Mouse (Mus musculus) myocyte (in vitro differentiated cells): ENCODE results near the gene Pgm5. TPM values are rescaled to one million over a fixed set of nuclear protein-coding genes. Genes with fewer than 3 reads are reported as not detected.

Experiments used
- H3K27me3 ChIP-seq: one replicate; pipeline ENCODE4 v1.6.1; 2011; ENCODE audit not compliant: control insufficient read depth, insufficient read depth, insufficient read length
- H3K36me3 ChIP-seq: one replicate; pipeline ENCODE4 v1.6.1; 2011; ENCODE audit not compliant: control insufficient read depth, insufficient read depth
- H3K4me2 ChIP-seq: one replicate; pipeline ENCODE4 v1.6.1; 2011; ENCODE audit warnings: low read depth, control low read depth
- H3K4me3 ChIP-seq: one replicate; pipeline ENCODE4 v1.5.1; 2011; ENCODE audit warnings: mild to moderate bottlenecking, control low read depth, moderate library complexity
- H3K79me2 ChIP-seq: one replicate; pipeline ENCODE4 v1.6.1; 2011; ENCODE audit not compliant: control insufficient read depth, insufficient read depth
- H3ac ChIP-seq: one replicate; pipeline ENCODE4 v1.6.1; 2011; ENCODE audit not compliant: control insufficient read depth, insufficient read length
- CEBPB ChIP-seq: IDR thresholded peaks from 2 replicates; pipeline ENCODE4 v1.6.1; 2011; ENCODE audit warnings: mild to moderate bottlenecking, moderate library complexity; ENCODE audit not compliant: poor library complexity, insufficient read depth, severe bottlenecking
- E2F4 ChIP-seq: IDR thresholded peaks from one replicate; pipeline ENCODE4 v1.6.1; 2011; ENCODE audit warnings: mild to moderate bottlenecking, control low read depth, moderate library complexity; ENCODE audit not compliant: insufficient read depth
- MAX ChIP-seq: IDR thresholded peaks from one replicate; pipeline ENCODE4 v1.6.1; 2011; ENCODE audit warnings: low read depth, mild to moderate bottlenecking, control low read depth
- MYOD1 ChIP-seq, 3 experiments: IDR thresholded peaks; one replicate each; pipeline ENCODE4 v1.6.1; 2011; ENCODE audit warnings: control low read depth in 2 of 3, low read depth in 2 of 3, mild to moderate bottlenecking in 2 of 3, moderate library complexity in 1 of 3; ENCODE audit not compliant: insufficient read length in 2 of 3, control insufficient read depth in 1 of 3
- MYOG ChIP-seq, 3 experiments: IDR thresholded peaks; one replicate each; pipeline ENCODE4 v1.6.1; 2011; ENCODE audit warnings: control low read depth in 2 of 3, low read depth in 2 of 3, mild to moderate bottlenecking in 2 of 3; ENCODE audit not compliant: insufficient read length in 2 of 3, control insufficient read depth in 1 of 3, insufficient read depth in 1 of 3
- POLR2A ChIP-seq: IDR thresholded peaks from one replicate; pipeline ENCODE4 v1.6.1; 2011; ENCODE audit warnings: low read depth, mild to moderate bottlenecking, control low read depth, moderate library complexity; ENCODE audit not compliant: insufficient read length
- POLR2AphosphoS2 ChIP-seq: IDR thresholded peaks from one replicate; pipeline ENCODE4 v1.6.1; 2011; ENCODE audit warnings: low read depth, control low read depth; ENCODE audit not compliant: insufficient read length
- REST ChIP-seq: IDR thresholded peaks from one replicate; pipeline ENCODE4 v1.6.1; 2011; ENCODE audit warnings: mild to moderate bottlenecking, control low read depth, moderate library complexity; ENCODE audit not compliant: insufficient read depth, insufficient read length
- SRF ChIP-seq: IDR thresholded peaks from one replicate; pipeline ENCODE4 v1.6.1; 2011; ENCODE audit warnings: low read depth; ENCODE audit not compliant: control insufficient read depth, insufficient read length
- TCF12 ChIP-seq: IDR thresholded peaks from one replicate; pipeline ENCODE4 v1.6.1; 2011; ENCODE audit warnings: mild to moderate bottlenecking, control low read depth; ENCODE audit not compliant: poor library complexity, insufficient read depth, severe bottlenecking
- TCF3 ChIP-seq: IDR thresholded peaks from one replicate; pipeline ENCODE4 v1.6.1; 2011; ENCODE audit warnings: low read depth, control low read depth; ENCODE audit not compliant: insufficient read length
- USF1 ChIP-seq: IDR thresholded peaks from one replicate; pipeline ENCODE4 v1.6.1; 2011; ENCODE audit warnings: low read depth, mild to moderate bottlenecking, control low read depth, moderate library complexity
- polyA plus RNA-seq: library from polyadenylated mRNA; unstranded; fragments of >200 nt; fragmentation: generic; extraction: Trizol; gene quantifications from one replicate; pipeline ENCODE4 v1.2.1, GENCODE M21; 2012; ENCODE audit warnings: missing spikeins

Gene Pgm5
- polyA plus RNA-seq, 1 experiment: 68.6 TPM

- Histone ChIP-seq H3K36me3 (no peaks in the 10 kb centered on the region), H3K4me3 (no peak overlapping the region), H3ac (no peak overlapping the region), H3K4me2 (no peak overlapping the region), H3K79me2 (no peaks in the 10 kb centered on the region), H3K27me3 (no peaks in the 10 kb centered on the region)
- TF ChIP-seq E2F4 (no peak), SRF (no peak), CEBPB (no peak), TCF3 (no peak), MYOD1 (IDR thresholded peaks at IDR 0.05; ENCODE audit: control insufficient read depth in 1 of 3, insufficient read length in 2 of 3, low read depth in 2 of 3) (no peak), MYOG (IDR thresholded peaks at IDR 0.05; ENCODE audit: control insufficient read depth in 1 of 3, insufficient read depth in 1 of 3, insufficient read length in 2 of 3, low read depth in 2 of 3) (no peak), MAX (no peak), POLR2A (no peak)
Measured at GRCm38 (mm10) chr19:24842080-24842479, 19.6 kb downstream of the Pgm5 start.

GRCm38 (mm10) chr19:24824517-24824916 lies 37.1 kb downstream of the Pgm5 start:
- TF ChIP-seq POLR2A: no peak
- no peak for TF ChIP-seq MAX
- peak in 2 of 3 experiments; percentile 11 to 20 for TF ChIP-seq MYOD1 (IDR thresholded peaks at IDR 0.05; ENCODE audit: control insufficient read depth in 1 of 3, insufficient read length in 2 of 3, low read depth in 2 of 3)
- TF ChIP-seq E2F4: no peak
- no peak for TF ChIP-seq REST
- TF ChIP-seq TCF12: peak; percentile 37
- no peak for TF ChIP-seq TCF3
- peak in 1 of 3 experiments; percentile 61 for TF ChIP-seq MYOG (IDR thresholded peaks at IDR 0.05; ENCODE audit: control insufficient read depth in 1 of 3, insufficient read depth in 1 of 3, insufficient read length in 2 of 3, low read depth in 2 of 3)
- TF ChIP-seq POLR2AphosphoS2: no peak
- no peak for TF ChIP-seq SRF
- TF ChIP-seq CEBPB: peak; percentile 19; the same call in 1 of the 2 replicates
- TF ChIP-seq USF1: no peak
- Histone ChIP-seq H3K79me2 (no peaks in the 10 kb centered on the region), H3K4me2 (no peak overlapping the region), H3K27me3 (no peaks in the 10 kb centered on the region), H3ac (no peak overlapping the region), H3K4me3 (no peak overlapping the region), H3K36me3 (no peaks in the 10 kb centered on the region)

- H3K27me3 ChIP-seq: no peaks in the 10 kb centered on the region
- no peak overlapping the region for H3ac ChIP-seq
- no peaks in the 10 kb centered on the region for H3K36me3 ChIP-seq
- no peak for TF ChIP-seq USF1
- no peak for TF ChIP-seq TCF12
- TF ChIP-seq POLR2AphosphoS2: no peak
- TF ChIP-seq TCF3: no peak
- TF ChIP-seq MYOD1 (IDR thresholded peaks at IDR 0.05; ENCODE audit: control insufficient read depth in 1 of 3, insufficient read length in 2 of 3, low read depth in 2 of 3): no peak
- no peak for TF ChIP-seq POLR2A
- TF ChIP-seq CEBPB: no peak
- no peak for TF ChIP-seq REST
- TF ChIP-seq SRF: no peak
- TF ChIP-seq MAX: no peak
- TF ChIP-seq MYOG (IDR thresholded peaks at IDR 0.05; ENCODE audit: control insufficient read depth in 1 of 3, insufficient read depth in 1 of 3, insufficient read length in 2 of 3, low read depth in 2 of 3): no peak
- TF ChIP-seq E2F4: no peak
- no peak overlapping the region for H3K4me2 ChIP-seq
- H3K79me2 ChIP-seq: no peaks in the 10 kb centered on the region
- H3K4me3 ChIP-seq: no peak overlapping the region
Measured at GRCm38 (mm10) chr19:24815661-24816221, 45.9 kb downstream of the Pgm5 start.

- no peak overlapping the region for H3K4me3 ChIP-seq
- H3K36me3 ChIP-seq: no peaks in the 10 kb centered on the region
- no peak for TF ChIP-seq CEBPB
- H3K79me2 ChIP-seq: no peaks in the 10 kb centered on the region
- H3K4me2 ChIP-seq: no peak overlapping the region
- no peak overlapping the region for H3ac ChIP-seq
- H3K27me3 ChIP-seq: no peaks in the 10 kb centered on the region
Measured at GRCm38 (mm10) chr19:24812861-24813293, 48.8 kb downstream of the Pgm5 start.

- Histone ChIP-seq H3K4me2 (no peak overlapping the region), H3ac (no peak overlapping the region), H3K27me3 (no peaks in the 10 kb centered on the region), H3K4me3 (no peak overlapping the region), H3K36me3 (no peaks in the 10 kb centered on the region), H3K79me2 (no peaks in the 10 kb centered on the region)
- TF ChIP-seq MYOD1 (IDR thresholded peaks at IDR 0.05; ENCODE audit: control insufficient read depth in 1 of 3, insufficient read length in 2 of 3, low read depth in 2 of 3): no peak
- TF ChIP-seq E2F4: no peak
- TF ChIP-seq POLR2A: no peak
- TF ChIP-seq TCF12: no peak
- TF ChIP-seq MAX: no peak
- no peak for TF ChIP-seq MYOG (IDR thresholded peaks at IDR 0.05; ENCODE audit: control insufficient read depth in 1 of 3, insufficient read depth in 1 of 3, insufficient read length in 2 of 3, low read depth in 2 of 3)
- no peak for TF ChIP-seq REST
- TF ChIP-seq CEBPB: no peak
- no peak for TF ChIP-seq POLR2AphosphoS2
- TF ChIP-seq SRF: no peak
- no peak for TF ChIP-seq TCF3
- no peak for TF ChIP-seq USF1
Measured at GRCm38 (mm10) chr19:24812106-24812810, 49.4 kb downstream of the Pgm5 start.
